Mouse (Mus musculus) brain, embryonic 18.5 days (tissue): ENCODE measurements around the gene Gm21836.
"Not testable (repeated sequence)": the region's sequence is repeated elsewhere in the genome, so short reads cannot be mapped to it uniquely, and the experiment has no call there.

ENCODE experiments used
- DNase-seq: peaks from one replicate; pipeline ENCODE4 v3.0.0-alpha.2; 2012; ENCODE audit warnings: low read depth, low spot score

Gene Gm21836

GRCm38 (mm10) chr9:124493693-124494092, at the start of gene Gm21836:
Gm21836 (minus strand) TSS chr9:124493793.
- not testable (repeated sequence) for DNase-seq

DNA sequence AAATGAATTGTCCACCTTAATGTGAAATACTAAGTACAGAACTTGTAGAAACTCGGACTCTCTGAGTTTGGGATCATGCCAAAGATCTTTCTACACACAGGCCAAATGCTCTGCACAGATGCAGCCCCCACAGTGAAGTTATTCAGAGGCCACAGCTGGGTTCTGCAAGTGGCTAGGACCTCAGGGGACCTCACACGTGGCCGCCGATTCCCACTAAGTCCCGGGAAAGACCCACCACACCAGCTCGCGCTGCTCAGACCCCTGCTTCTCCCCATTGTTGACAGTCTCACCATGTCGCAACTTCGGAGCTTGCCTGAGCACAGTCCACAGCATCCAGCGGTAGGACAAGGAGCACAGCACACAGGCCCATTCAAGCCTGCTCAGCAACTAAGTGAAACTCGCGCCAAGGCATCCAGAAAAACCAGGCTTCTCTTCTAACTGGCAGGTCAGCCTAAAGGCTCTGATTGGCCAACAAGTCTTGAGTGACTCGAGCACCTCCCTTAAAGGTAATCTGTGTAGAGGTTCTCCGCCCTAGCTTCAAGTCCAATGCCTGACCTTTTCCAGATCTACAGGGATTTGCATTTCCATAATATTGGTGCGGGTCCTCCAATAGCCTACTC, 13.1 kb downstream of the Gm21836 start:
- DNase-seq = not testable (repeated sequence)

DNA sequence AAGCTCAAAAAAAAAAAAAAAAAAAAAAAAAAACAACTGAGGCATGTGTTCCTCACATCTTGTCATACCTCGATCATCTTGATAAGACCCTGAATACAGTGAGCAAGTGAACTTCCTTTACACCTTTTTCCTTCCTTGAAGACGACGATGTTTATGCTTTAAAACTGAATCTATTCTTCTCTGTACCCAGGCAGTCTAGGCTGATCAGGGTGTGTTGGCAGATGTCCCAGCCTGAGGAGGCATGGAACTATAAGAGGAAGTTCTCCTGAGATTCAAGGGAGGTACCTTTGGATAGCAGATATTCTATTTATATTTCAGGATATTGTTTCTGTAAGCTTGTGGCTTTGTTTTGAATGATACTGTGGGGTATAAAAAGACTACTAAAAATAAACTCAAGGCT, 15.5 kb downstream of the Gm21836 start:
- DNase-seq = no peak

DNA sequence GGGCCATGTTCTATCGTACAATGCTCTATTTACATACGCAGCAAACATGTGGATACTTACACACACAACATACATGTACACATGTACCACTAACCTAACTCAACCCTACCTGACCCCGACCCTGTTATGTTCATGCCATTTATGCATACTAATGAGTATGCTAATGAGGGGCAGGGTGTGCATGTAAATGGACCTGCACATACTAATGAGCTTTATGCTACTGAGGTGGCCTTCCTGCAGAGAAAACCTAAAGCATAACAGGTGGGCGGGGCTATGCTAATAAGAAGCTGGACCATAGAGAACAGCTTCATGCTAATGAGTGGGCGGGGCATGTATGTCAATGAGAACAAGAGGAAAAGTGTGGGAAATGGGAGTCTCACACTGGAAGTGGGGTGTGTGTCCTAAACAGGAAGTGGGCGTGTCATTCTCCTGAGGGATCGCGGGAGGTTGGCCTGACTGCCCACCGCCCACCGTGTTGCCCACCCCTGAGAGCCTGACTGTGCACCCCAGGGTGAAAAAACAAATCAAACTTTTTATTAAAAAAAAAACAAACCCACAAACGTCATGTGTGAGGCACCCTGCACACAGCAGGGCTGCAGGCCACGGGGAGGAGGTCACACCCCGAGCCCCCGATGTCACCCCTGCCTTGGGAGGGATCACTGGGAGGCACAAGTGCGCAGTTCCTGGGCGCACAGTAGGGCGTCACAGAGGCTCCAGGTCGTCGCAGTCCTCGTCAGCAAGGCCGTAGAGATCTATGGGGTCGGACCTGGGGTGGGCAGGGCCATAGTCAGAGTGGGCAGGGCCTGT, 17.3 kb downstream of the Gm21836 start, which contains the start of gene Ppp2r3d:
Gene Ppp2r3d (minus strand): TSS at position 803 of the 807 bp plus-strand sequence.
- DNase-seq = no peak

DNA sequence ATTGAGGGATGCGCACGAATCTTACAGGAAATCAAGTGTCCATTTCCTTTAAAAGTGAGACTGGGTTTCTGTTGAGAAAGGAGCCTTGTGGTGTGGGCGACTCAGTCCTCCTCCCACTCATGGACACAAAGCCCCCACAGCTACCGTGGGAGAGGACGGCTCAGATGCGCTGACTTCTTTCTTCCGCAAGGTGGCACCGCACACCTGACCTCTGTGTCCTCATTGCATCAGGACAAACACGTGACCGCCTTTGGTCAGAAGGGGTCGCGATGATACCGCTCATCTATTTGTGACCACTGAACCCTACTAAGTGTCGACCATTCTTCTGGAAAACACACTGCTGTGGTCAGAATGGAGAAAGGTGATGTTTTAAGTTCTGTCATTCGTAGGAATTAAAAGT, 17.9 kb downstream of the Gm21836 start:
- no peak for DNase-seq

GRCm38 (mm10) chr9:124456572-124456971, 37.0 kb downstream of the Gm21836 start:
- no peak for DNase-seq
